Mouse (Mus musculus) 3T3-L1 (cell line): Measurements from ENCODE around the gene 1700014D04Rik.
A peak's percentile ranks its signal among the peaks of the same experiment; 100 is the strongest.
"Not testable (repeated sequence)": the region's sequence is repeated elsewhere in the genome, so short reads cannot be mapped to it uniquely, and the experiment has no call there.

Experiments used
- DNase-seq: peaks from one replicate; pipeline ENCODE4 v3.0.0-alpha.2; 2015; ENCODE audit warnings: low read depth, low spot score

1700014D04Rik gene

GRCm38 (mm10) chr13:59738455-59738854 lies 8.1 kb downstream of the 1700014D04Rik start:
- no peak for DNase-seq

GRCm38 (mm10) chr13:59735190-59735589 lies 11.4 kb downstream of the 1700014D04Rik start:
- DNase-seq, result peak; percentile 63

- not testable (repeated sequence) for DNase-seq
These were observed 12.2 kb downstream of the 1700014D04Rik start for GRCm38 (mm10) chr13:59734347-59734746.

GRCm38 (mm10) chr13:59733936-59734335 lies 12.6 kb downstream of the 1700014D04Rik start:
- DNase-seq, result no peak

GRCm38 (mm10) chr13:59731652-59732051 lies 14.9 kb downstream of the 1700014D04Rik start, which contains the start of gene Spata31d1d:
Gene Spata31d1d (minus strand): TSS chr13:59731752.
- no peak for DNase-seq

GRCm38 (mm10) chr13:59728378-59729093 lies 18.0 kb downstream of the 1700014D04Rik start:
- DNase-seq, result peak; percentile 74

- no peak for DNase-seq
These were observed 20.2 kb downstream of the 1700014D04Rik start for GRCm38 (mm10) chr13:59726139-59726867.

GRCm38 (mm10) chr13:59722089-59722488 lies 24.5 kb downstream of the 1700014D04Rik start:
- not testable (repeated sequence) for DNase-seq

- DNase-seq, result no peak
These were observed 27.1 kb downstream of the 1700014D04Rik start for GRCm38 (mm10) chr13:59719475-59719874.

- not testable (repeated sequence) for DNase-seq
These were observed 27.6 kb downstream of the 1700014D04Rik start for GRCm38 (mm10) chr13:59718857-59719440.

- DNase-seq, result no peak
These were observed 32.8 kb downstream of the 1700014D04Rik start for GRCm38 (mm10) chr13:59713710-59714109.

GRCm38 (mm10) chr13:59711984-59712383 lies 34.6 kb downstream of the 1700014D04Rik start, which contains the start of gene Spata31d1b:
Gene Spata31d1b (plus strand): TSS chr13:59712284.
- DNase-seq, result not testable (repeated sequence)

GRCm38 (mm10) chr13:59710230-59710629 lies 36.3 kb downstream of the 1700014D04Rik start, which contains the start of gene Spata31d1a:
Gene Spata31d1a (minus strand): TSS chr13:59710330.
- no peak for DNase-seq

- DNase-seq, result no peak
These were observed 42.0 kb downstream of the 1700014D04Rik start for GRCm38 (mm10) chr13:59704562-59704961.

GRCm38 (mm10) chr13:59703514-59703913 lies 43.0 kb downstream of the 1700014D04Rik start:
- no peak for DNase-seq

- not testable (repeated sequence) for DNase-seq
These were observed 46.4 kb downstream of the 1700014D04Rik start for GRCm38 (mm10) chr13:59700137-59700536.

GRCm38 (mm10) chr13:59699131-59699530 lies 47.4 kb downstream of the 1700014D04Rik start:
- no peak for DNase-seq

- DNase-seq, result no peak
These were observed 50.8 kb downstream of the 1700014D04Rik start for GRCm38 (mm10) chr13:59695781-59696180.

GRCm38 (mm10) chr13:59694008-59694407 lies 52.5 kb downstream of the 1700014D04Rik start, which contains the start of gene 4921517D22Rik:
Gene 4921517D22Rik (minus strand): TSS chr13:59694108.
- no peak for DNase-seq

GRCm38 (mm10) chr13:59691478-59691877 lies 55.1 kb downstream of the 1700014D04Rik start:
- DNase-seq, result no peak
